Mouse (Mus musculus) spleen, adult 2 months (tissue): Measurements from ENCODE around the gene Macrod2.

Experiments
- CTCF ChIP-seq: fragments of 200-500 bp; IDR thresholded peaks from 2 replicates; pipeline ENCODE4 v1.5.1; 2011; ENCODE audit warnings: mild to moderate bottlenecking, inconsistent platforms; ENCODE audit not compliant: insufficient read depth, insufficient read length, insufficient replicate concordance; ENCODE audit errors: extremely low read depth
- POLR2A ChIP-seq: fragments of 200-500 bp; IDR thresholded peaks from 2 replicates; pipeline ENCODE4 v1.6.1; 2011; ENCODE audit warnings: low read depth, low read length, inconsistent platforms

DNA sequence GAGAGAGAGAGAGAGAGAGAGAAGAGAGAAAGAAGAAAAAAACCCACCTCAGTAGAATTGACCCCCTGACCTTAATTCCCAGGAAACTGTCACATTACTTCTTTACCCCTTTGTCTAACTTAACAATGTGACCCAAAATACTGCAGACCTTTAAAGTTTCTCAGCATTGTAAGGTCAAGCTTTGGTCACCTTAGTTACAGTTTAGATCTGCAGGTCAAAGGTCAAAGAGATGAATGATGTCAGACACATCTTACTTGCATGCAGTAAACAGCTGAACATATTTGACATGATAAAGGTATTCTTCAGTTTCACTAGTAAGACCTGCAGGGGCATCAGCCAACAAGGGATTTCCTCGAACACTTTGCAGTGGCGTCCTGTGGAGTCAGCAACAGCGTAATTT, 309.0 kb downstream of the Macrod2 start:
- TF ChIP-seq CTCF (no peak), POLR2A (no peak)
